Mouse (Mus musculus) C2C12 (cell line): ENCODE measurements around the gene Sorcs2. TPM values are rescaled to one million over a fixed set of nuclear protein-coding genes. Genes with fewer than 3 reads are reported as not detected.
A peak's percentile ranks its signal among the peaks of the same experiment; 100 is the strongest.

ENCODE experiments used
- H3K27me3 ChIP-seq: one replicate; pipeline ENCODE4 v1.6.1; 2011; ENCODE audit not compliant: control insufficient read depth, insufficient read depth, insufficient read length
- H3K36me3 ChIP-seq: one replicate; pipeline ENCODE4 v1.6.1; 2011; ENCODE audit not compliant: control insufficient read depth, insufficient read depth
- H3K4me3 ChIP-seq: one replicate; pipeline ENCODE4 v1.5.1; 2011; ENCODE audit warnings: mild to moderate bottlenecking, control low read depth; ENCODE audit not compliant: poor library complexity, insufficient read depth, severe bottlenecking
- H3K79me2 ChIP-seq: one replicate; pipeline ENCODE4 v1.6.1; 2011; ENCODE audit not compliant: control insufficient read depth, insufficient read depth
- H3K79me3 ChIP-seq: one replicate; pipeline ENCODE4 v1.6.1; 2011; ENCODE audit warnings: low read depth, control low read depth
- H3ac ChIP-seq: one replicate; pipeline ENCODE3; 2011; ENCODE audit warnings: low read depth; ENCODE audit not compliant: control insufficient read depth, insufficient read length
- CEBPB ChIP-seq: IDR thresholded peaks from one replicate; pipeline ENCODE4 v1.6.1; 2011; ENCODE audit warnings: low read depth, mild to moderate bottlenecking, control low read depth, moderate library complexity
- CTCF ChIP-seq: IDR thresholded peaks from one replicate; pipeline ENCODE4 v1.5.1; 2011; ENCODE audit not compliant: control insufficient read depth, insufficient read depth, insufficient read length
- FOSL1 ChIP-seq: IDR thresholded peaks from one replicate; pipeline ENCODE4 v1.8.0; 2011; ENCODE audit warnings: mild to moderate bottlenecking, low read length; ENCODE audit not compliant: poor library complexity, insufficient read depth, severe bottlenecking
- MAX ChIP-seq: IDR thresholded peaks from one replicate; pipeline ENCODE4 v1.6.1; 2011; ENCODE audit warnings: mild to moderate bottlenecking, control low read depth
- MYOD1 ChIP-seq: IDR thresholded peaks from one replicate; pipeline ENCODE4 v1.6.1; 2011; ENCODE audit warnings: low read depth; ENCODE audit not compliant: control insufficient read depth, insufficient read length
- MYOG ChIP-seq: IDR thresholded peaks from one replicate; pipeline ENCODE4 v1.6.1; 2011; ENCODE audit not compliant: control insufficient read depth, insufficient read length; ENCODE audit errors: extremely low read depth
- USF1 ChIP-seq: IDR thresholded peaks from one replicate; pipeline ENCODE4 v1.6.1; 2011; ENCODE audit warnings: low read depth, mild to moderate bottlenecking, control low read depth, moderate library complexity
- polyA plus RNA-seq: library from polyadenylated mRNA; unstranded; fragments of >200 nt; fragmentation: generic; extraction: Trizol; gene quantifications from one replicate; pipeline ENCODE4 v1.2.1, GENCODE M21; 2012; ENCODE audit warnings: missing spikeins

Gene Sorcs2
- polyA plus RNA-seq, 1 experiment = 67.7 TPM

DNA sequence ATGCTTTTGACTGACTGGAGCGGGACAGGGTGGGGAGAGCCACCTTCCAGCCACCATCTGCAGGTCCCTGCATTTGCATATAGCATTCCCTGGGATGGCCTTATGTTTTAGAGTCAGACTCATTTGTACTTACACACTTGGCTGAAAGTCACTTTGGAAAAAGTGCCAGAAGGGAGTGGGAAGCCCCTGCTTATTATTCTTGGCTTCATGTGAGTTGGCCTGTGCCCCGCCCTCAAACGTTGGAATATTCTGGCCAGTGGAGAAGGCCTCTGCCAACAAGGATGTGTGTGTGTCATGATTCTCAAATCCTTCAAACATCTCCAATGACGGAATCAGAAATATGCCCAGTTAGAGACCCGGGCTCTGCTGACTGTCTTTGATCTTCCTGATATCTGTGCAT, 416.6 kb downstream of the Sorcs2 start:
- TF ChIP-seq USF1 (no peak), MYOG (no peak), FOSL1 (no peak), MYOD1 (no peak), CTCF (no peak), MAX (no peak), CEBPB (no peak)
- Histone ChIP-seq H3K79me2 (no peaks in the 10 kb centered on the region), H3K27me3 (no peaks in the 10 kb centered on the region), H3K4me3 (no peak overlapping the region), H3ac (no peak overlapping the region), H3K36me3 (peaks cover 35% of the 10 kb centered on the region), H3K79me3 (no peaks in the 10 kb centered on the region)

DNA sequence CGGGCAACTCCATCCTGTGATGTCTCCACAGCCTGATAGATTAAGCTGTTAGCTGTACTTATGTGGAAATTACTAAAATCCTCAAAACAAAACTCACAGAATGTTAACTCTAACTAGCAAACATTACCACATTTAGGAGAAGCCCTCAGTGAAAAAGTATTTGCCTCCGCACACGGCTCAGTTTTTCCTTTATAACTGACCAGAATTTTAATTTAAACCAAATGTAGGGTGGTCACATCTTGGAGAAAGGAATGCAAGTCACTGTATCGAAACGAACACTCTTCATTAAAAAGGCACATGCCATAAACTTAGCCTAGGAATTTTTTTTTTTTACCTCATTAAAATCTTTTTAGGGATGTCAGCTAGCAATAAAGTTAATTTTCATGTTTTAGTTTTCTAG, 417.4 kb downstream of the Sorcs2 start:
- H3K36me3 ChIP-seq = peaks cover 38% of the 10 kb centered on the region
- no peak overlapping the region for H3K4me3 ChIP-seq
- no peaks in the 10 kb centered on the region for H3K27me3 ChIP-seq
- no peak overlapping the region for H3ac ChIP-seq
- TF ChIP-seq MAX = no peak
- TF ChIP-seq CEBPB = no peak
- TF ChIP-seq USF1 = no peak
- no peak for TF ChIP-seq FOSL1
- TF ChIP-seq MYOD1 = no peak
- TF ChIP-seq CTCF = no peak
- no peak for TF ChIP-seq MYOG
- H3K79me2 ChIP-seq = no peaks in the 10 kb centered on the region
- H3K79me3 ChIP-seq = no peaks in the 10 kb centered on the region

DNA sequence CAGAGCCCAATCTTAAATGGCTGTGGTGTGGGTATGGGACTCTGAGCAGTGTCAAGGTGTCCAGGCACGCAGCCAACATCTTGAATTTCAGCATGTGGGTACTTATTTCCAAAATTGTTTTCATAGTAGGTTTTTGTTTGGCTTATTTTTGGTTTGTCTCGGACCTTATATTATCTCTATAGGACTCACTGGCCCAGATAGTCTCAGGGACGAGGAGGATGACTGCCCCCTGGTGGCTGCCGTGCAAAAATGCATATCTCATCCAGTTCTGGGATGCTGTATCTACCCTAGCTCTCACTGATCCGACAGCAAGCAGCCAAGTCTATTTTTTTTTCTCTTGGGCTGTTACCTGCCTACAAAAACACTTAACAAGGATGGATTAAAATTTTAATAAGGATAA, 422.3 kb downstream of the Sorcs2 start:
- peak; percentile 67 for TF ChIP-seq CTCF
- no peak for TF ChIP-seq MYOG
- no peak for TF ChIP-seq MYOD1
- TF ChIP-seq USF1 = no peak
- H3ac ChIP-seq = no peak overlapping the region
- no peak overlapping the region for H3K4me3 ChIP-seq
- no peaks in the 10 kb centered on the region for H3K27me3 ChIP-seq
- H3K79me2 ChIP-seq = no peaks in the 10 kb centered on the region
- peaks cover 23% of the 10 kb centered on the region for H3K36me3 ChIP-seq
- no peaks in the 10 kb centered on the region for H3K79me3 ChIP-seq

DNA sequence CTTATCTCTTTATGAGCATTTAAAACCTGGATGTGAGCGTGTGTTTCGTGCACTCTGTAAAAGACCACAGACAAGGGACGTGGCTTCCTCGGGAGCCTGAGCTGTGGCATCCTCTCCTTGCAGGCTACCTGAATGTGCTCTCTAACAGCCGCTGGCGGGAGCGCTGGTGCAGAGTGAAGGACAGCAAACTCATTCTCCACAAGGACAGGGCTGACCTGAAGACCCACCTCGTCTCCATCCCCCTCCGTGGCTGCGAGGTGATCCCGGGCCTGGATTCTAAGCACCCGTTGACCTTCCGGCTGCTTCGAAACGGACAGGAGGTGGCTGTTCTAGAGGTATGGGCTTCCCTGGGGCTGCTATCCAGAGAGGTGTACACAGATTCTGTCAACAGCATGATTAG, 423.7 kb downstream of the Sorcs2 start:
- H3K79me2 ChIP-seq = no peaks in the 10 kb centered on the region
- H3K36me3 ChIP-seq = peaks cover 34% of the 10 kb centered on the region
- H3ac ChIP-seq = peak overlapping the region; percentile 4
- no peaks in the 10 kb centered on the region for H3K27me3 ChIP-seq
- H3K79me3 ChIP-seq = no peaks in the 10 kb centered on the region
- TF ChIP-seq MAX (no peak), CTCF (no peak)
- no peak overlapping the region for H3K4me3 ChIP-seq

DNA sequence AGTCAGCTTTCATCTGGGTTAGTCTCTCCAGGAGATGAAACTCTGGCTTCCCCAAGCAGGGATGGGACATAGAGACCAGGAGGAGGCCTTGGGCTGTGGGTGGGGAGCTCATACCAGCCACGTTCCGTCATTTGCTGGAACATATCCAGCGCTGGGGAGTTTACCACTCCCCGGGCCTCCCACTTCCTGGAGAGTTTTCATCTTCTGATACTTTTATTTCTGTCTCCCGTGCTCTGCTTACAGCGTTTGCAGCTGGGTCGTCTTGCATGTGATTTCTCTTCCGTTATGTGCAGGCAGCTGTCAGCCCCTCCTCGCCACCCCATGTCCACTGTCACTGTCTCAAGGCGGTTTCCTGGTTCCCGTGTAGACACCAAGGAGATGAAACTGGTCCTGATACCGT, 424.1 kb downstream of the Sorcs2 start:
- no peaks in the 10 kb centered on the region for H3K79me2 ChIP-seq
- TF ChIP-seq CTCF (no peak), FOSL1 (no peak), CEBPB (no peak), USF1 (no peak), MAX (no peak), MYOG (no peak), MYOD1 (no peak)
- no peak overlapping the region for H3ac ChIP-seq
- H3K4me3 ChIP-seq = no peak overlapping the region
- no peaks in the 10 kb centered on the region for H3K27me3 ChIP-seq
- H3K79me3 ChIP-seq = no peaks in the 10 kb centered on the region
- H3K36me3 ChIP-seq = peaks cover 35% of the 10 kb centered on the region

DNA sequence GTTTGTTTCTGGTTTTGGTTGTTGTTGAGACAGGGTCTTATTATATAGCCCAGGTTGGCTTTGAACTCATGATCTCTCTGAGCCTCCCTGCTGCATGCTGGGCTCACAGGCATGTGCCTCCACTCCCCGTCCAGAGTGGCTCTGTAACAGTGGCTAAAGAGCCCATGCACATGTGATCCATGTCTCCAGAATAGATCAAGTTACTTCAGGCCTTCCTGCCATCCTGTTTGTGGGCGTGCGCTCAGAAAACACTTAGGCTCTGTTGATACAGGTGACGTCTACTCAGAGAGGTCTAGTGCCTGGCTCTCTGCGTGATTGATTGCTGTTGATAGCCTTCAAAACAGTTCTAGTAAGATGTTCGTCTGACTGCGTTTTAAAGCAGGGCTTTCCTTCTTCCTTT, 425.2 kb downstream of the Sorcs2 start:
- Histone ChIP-seq H3K27me3 (no peaks in the 10 kb centered on the region), H3K79me3 (no peaks in the 10 kb centered on the region), H3K4me3 (no peak overlapping the region), H3K36me3 (peaks cover 43% of the 10 kb centered on the region), H3ac (no peak overlapping the region), H3K79me2 (no peaks in the 10 kb centered on the region)
- no peak for TF ChIP-seq MAX
- no peak for TF ChIP-seq FOSL1
- no peak for TF ChIP-seq CTCF
- no peak for TF ChIP-seq MYOD1
- no peak for TF ChIP-seq USF1
- no peak for TF ChIP-seq MYOG
- TF ChIP-seq CEBPB = no peak
